Mouse (Mus musculus): Measurements from ENCODE around the gene Cfap46.
"Not testable (repeated sequence)": the region's sequence is repeated elsewhere in the genome, so short reads cannot be mapped to it uniquely, and the experiment has no call there.

Cfap46 gene

DNA sequence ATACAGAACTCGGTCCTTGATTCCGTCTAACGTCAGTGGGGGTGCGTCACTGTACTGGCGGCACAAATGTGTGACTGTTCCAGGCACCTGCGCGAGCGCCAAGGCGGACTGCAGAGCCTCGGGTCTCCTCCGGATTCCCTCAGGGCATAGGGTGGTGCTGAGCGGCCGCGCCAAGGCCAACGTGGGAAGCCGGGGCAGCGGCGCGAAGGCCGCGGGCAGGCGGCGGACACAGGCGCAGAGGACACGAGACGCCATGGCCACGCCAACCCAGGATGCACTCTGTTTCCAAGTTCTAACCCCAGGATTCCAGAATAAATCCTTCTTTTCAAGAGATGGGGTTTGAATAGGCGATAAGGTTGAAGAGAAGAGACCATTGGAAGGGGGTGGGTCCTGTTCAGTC is 23.7 kb downstream of the Cfap46 start:
- DNase-seq, result not testable (repeated sequence)

DNA sequence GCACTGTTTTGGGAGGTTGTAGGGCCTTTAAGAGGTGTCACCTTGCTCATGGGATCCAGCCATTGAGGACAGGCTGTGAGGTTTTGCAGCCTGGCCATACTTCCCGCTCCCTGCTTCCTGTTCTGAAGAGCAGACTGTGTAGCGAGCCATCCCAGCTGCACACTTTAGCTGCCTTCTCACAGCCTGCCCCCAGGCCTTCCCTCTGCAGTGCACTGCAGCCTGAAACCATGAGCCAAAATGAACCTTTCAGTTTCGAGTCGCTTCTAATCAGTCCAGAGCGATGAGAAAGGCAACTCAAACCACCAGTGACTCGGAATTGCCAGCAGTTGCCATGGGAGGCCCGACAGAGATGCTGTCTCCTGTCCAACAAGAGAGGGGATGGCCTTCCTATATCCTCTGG is 33.9 kb downstream of the Cfap46 start:
- no peak for DNase-seq

DNA sequence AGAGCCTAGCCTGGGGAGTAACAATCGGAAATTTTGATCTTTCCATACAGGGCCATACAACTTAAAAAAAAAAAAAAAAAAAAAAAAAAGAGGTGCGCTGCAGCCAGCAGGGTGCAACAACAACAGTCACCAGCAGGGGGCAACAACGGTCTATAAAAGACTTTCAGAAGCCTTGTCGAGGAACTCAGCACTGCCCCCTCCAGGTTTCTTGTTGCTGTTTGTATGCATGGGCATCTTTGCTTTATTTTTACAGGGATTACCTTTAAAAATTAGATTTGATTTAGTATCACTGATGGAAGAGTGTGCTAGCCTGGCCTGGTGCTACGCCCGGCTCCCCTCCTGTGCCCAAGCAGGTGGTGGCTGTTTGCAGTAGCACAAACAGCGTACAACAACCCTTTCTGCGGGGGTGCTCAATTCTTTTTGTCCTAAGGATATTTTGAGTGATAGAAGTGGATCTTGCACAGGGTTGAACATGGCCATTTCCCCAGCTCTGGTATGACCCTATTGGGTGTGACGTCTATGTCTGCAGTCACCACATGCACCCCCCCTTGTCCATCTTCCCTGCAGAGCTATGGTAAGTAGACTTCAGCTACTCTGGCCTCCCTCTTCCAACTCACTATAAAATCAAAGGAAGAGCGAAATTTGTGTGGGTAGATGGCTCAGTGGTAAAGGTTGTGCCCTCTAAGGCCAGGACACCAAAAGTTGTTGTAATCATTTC is 35.4 kb downstream of the Cfap46 start:
- peak; percentile 99 for DNase-seq

DNA sequence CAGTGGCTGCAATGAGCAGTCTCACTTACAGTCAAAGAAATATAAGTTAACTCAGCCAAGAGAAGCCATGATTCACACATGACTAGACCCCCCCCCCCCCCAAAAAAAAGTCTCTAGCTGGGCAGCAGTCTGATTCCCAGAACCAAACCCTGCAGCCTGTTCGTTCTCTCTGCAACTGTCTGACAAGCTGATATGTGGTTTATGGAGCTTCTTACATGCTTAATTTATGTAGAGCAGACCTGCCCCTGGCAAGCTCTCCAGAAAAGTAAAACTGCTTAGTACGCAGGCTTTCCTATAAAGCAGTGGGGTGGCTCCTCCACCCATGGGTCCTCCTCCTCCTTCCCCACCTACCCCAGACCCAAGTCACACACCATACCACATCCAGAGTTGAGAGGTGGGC is 50.2 kb downstream of the Cfap46 start:
- no peak for DNase-seq

DNA sequence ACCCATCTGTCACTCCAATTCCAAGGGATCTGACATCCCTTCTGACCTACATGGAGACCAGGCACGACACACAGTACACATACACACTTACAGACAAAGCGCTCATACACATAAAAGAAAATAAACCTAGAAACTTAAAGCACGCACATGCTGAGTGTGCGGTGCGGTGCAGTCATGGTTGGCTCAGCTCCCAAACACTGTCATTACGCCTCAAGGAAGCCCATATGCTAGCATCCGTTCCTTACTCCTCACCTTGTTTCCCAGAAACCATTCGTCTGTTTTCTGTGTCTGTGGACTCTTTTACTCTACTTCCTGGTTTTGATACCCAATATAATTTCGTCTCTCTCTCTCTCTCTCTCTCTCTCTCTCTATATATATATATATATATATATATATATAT is 58.5 kb downstream of the Cfap46 start:
- DNase-seq, result no peak

DNA sequence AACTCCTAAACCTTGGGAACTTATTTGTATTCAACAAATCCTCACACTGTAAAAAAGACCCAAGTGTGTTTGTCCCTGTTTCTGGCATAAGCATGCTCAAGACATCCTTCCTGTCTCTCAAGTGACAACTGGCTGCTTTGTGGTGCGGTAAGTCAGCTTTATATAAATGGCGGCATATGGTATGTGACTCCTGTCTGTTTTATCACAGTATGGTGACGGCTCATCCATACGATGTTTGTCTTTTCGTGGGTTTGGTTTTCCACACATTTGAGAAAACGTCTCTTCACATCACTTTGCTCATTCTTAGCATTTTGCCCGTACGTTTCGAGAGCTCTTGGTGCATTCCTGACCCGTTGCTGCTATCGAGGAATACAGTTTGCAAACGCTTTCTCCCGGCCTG is 61.0 kb downstream of the Cfap46 start:
- DNase-seq, result no peak

DNA sequence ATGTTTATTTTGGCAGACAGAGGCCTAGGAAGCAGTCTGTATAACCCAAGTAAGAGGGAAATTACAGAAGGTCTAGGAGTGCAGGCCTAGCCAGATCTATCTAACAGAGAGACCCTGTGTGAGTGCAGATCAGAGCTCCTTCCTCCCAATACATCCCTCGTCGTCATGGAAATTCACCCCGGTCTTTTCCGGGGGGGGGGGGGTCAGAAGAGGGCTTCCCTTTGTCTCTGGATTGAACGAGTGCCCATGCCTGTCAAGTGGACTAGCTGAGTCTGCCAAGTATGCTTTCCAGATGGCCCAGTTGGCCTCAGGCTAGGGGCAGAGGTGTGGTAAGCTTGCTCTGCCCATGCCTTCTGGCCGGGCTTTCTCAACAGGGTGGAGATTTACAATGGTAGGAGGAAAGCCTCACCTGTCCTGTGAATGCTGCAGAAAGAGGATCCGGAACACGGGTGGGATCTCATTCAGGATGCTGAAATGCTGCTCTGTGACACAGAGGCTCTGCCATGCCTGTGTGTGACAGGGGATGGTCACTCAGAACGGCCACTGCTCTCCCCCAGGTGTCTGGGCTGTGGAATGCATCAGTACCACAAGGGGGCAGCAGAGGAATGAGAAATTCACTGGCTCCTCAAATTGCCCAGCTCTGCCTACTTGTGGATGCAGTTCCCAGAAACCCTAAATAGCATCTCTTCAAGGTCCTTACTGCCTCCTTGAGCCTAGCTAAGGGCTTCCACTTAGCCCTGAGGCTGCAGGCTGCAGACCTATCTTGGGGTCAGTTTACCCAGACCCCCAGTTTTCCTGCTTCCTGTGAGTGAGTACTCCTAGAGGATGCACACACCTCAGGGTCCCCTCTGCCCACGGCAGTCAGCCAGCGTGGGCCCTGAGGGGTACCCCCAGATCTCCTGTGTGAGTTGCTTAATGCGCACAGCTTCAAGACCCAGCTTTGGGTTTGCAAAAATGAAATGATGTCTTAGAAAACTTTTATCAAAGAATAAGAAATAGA is 67.5 kb downstream of the Cfap46 start:
- DNase-seq, result peak; percentile 62

DNA sequence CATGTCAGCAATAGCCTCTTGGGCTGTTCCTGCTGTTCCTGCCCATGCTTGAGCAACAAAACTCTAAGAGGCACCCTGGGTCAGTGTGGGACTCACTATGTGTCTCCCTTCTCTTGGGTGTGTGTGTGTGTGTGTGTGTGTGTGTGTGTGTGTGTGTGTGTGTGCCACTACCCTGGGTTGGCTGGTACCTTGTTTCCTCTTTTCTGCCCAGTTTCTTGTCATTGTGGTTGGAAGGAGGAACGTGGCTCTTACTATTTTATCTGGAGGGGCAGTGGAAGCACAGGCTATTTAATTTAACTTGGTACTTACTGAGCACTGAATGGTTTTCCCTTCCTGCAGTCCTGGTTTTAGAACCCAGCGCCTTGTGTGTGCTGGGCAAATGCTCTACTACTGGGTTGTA is 73.3 kb downstream of the Cfap46 start:
- no peak for DNase-seq

DNA sequence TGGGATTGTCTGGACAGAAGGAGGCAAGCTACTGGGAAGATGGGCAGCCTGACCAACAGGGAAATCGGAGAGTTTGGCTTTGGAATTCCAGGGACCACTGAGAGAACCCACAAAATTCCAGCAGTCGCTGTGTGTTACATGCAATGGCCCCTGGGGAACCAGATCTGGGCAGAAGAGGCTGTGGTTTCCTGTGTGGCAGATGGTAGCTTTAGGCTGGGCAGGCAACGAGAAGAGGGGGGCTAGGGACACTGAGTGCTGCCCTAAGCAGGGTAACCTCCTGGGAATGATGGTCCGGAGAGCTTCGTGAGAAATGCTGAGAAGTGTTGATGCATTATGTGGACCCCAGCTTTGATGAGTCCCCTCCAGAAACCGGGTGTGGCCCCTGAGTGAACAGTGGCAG is 87.8 kb downstream of the Cfap46 start:
- DNase-seq, result no peak

DNA sequence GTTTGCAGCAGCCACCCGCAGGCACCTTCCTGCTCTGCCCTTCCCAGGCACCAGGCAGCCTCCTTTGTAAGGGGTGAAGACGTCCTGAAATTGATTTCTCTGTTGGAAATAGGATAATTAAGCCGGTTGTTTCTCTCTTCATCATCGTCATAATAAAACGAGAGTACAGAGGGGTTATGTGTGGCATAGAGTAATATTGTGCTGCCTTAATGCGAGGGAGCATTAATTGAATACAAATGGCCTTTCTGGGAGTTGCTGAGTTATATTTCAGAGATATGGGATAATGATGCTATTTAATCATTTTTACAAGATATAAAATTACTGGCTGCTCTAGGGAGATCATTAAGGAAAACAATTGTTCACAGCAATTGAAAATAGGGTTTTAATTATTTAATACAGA is 88.3 kb downstream of the Cfap46 start:
- no peak for DNase-seq

DNA sequence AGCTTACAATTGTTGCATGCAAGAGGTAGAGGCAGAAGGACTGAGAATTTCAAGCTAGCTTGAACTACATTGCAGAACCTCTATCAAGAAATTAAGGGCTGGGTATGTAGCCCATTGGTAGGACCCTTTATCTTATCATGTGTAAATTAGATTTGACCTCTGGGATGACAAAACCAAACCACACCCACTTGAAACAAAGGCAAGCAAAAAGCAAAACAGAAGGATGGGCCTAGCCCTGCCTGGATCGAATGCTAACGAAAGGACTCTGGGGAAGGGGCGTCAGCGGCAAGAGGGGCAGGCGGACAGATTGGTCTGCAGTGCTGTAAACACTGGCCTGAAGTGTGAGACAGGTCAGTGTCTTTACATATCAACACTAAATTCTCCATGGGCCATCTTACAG is 92.3 kb downstream of the Cfap46 start:
- DNase-seq, result no peak

DNA sequence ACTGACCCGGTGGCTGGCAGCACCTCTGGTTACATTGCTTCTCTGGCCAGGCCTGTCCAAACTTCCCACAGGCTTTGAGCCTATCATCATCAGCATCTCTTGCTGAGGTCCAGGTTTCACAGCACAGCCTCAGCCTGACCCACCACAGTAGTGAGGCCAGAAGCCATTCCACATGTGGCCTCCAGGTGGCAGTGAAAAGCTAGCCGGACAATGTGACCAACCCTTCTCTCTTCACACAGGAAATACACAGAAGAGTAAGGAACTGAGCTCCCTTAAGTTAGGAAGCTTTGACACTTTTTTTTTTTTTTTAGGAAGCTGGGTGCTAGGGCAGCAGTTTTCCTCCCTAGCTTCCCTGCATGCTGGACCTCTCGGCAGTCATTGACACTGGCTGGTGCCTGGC is 93.3 kb downstream of the Cfap46 start:
- peak; percentile 40 for DNase-seq

DNA sequence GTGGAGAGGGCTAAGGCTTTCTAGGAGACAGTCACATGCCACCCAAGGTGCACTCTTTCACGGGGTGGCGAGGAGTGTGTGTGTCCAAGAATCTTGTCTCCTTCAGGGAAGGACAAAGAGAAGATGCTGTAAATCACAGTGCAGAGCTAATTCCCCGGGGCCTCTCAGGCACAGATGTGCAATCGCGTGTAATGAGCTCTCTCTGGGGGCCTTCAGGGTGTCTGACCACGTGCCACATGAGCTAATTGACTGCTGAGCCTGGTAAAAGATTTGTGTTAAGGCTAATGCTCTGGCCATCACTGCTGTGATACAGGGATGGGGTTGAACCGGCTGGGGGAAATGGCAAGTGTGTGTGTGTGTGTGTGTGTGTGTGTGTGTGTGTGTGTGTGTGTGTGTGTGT is 95.7 kb downstream of the Cfap46 start:
- DNase-seq, result no peak

DNA sequence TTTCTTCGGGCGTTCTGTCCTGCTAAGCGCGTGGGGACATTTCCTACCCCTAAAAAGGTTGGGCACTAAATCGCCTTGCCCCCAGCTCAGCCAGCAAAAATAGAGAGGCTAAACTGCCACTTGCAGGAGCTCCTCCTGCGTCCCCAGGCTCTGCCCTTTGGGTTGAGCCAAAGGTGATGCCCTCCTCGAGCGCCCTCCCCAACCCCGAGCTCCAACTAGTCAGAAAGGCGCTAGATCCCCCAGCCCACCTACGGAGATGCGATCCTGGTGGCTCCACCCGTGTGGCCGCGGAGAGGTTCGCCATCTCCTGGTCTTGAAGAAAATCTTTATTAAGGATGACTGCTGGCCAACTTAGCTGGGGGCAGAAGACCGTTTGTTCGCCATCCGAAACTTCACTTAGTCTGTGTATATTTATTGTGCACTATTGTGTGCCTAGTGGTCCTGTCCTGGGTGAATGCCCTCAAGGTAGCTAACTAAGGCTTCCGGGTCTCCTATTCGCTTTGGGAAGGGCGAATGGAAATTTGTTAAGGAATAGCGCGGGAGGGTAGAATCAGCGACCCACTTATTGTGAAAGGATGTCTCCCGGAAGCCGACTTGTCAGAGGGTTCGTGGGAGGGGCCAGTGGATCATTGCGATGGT is 98.3 kb downstream of the Cfap46 start:
- no peak for DNase-seq

DNA sequence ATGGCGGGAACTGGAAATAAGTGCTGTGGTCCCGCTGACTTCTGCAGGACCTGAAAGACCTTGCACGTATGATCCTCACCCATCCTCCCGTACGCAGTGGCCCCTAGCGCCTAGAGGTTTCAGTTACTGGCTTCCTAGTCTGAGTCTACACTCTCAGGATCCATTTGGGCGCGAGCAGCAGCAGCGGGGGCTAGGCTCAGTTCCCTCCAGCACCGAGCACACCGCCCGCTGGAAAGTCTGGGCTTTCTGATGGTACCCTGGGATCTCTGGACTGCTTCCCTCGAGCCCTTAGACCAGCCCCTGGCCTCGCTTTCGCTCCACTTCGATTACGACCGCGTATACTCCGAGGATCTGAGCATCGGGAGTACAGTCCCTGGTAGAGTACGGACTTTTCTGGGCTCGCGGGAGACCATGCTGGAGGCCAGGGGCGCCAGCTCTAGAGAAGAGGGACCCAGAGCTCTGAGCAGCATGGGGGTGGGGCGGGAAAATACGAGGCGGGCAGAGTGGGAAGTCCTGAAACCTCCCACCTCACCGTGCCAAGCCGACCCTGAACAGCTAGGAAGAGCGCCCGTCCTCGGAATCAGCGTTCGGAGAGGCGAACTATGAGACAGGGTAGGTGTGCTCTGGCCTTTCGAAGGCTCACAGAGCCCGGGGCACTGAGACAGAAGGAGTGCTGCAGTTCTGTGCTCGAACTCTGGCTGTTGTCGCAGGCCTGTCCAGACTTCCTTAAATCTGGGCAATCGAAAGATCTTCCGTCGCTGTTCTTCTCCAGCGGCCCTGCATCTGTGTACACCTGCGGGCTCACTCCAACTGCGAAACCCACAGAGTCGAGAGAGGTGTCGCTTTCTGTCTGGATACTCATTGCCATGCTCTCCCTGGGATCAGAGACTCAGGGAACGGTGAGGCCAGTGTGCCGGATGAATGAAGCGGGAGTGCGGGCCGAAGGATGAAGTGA is 99.1 kb downstream of the Cfap46 start:
- DNase-seq, result no peak

DNA sequence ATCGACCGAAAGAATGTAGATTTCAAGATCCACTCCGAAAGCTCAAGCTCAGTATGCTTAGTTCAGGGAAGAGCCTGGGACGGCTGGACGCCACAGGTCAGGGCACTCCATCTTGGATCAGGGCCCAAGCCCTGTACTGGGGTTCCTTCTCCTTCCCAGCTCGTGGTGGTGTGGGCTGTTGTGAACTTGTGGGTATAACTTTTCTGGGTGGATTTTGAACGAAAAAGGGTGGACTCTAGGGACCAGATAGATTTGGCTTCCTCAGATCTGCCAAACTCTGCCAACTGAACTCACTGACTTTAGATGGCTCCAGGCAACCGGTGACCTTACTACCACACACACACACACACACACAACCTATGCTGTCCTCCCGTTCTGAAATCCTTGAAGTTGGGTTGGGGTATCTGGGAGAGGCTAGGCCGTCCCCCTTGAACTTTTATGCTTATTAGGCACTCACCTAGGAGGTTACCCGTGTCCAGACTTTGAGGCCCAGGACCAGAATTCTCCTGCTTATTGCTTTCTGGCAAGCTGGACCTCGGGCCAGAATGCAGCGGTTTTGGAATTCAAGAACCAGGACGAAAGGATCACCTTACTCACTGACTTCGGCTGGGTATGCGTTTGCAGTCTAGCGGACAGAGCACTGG is 100.4 kb downstream of the Cfap46 start:
- DNase-seq, result no peak

DNA sequence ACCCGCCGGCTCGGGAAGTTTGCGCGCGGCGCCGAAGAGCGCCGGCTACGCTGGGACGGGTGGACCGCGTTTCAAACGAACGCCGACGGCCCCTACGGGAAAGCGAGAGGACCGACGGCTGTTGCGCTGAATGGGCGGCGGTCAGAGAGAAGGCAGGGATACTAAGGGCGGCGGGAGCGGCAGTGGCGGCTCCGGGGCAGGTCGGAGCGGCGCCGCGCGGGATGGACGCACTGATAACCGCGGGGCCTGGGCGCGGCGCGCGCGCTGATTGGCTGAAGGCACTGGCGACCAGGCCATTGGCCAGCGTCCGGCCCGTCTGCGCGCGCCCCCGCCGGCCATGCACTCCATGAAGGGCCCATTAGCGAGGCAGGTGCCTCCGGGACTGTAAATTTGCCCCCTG is 101.0 kb downstream of the Cfap46 start, which contains the start of gene Nkx6-2:
Gene Nkx6-2 (minus strand): TSS at position 203 of the 400 bp plus-strand sequence.
- no peak for DNase-seq

DNA sequence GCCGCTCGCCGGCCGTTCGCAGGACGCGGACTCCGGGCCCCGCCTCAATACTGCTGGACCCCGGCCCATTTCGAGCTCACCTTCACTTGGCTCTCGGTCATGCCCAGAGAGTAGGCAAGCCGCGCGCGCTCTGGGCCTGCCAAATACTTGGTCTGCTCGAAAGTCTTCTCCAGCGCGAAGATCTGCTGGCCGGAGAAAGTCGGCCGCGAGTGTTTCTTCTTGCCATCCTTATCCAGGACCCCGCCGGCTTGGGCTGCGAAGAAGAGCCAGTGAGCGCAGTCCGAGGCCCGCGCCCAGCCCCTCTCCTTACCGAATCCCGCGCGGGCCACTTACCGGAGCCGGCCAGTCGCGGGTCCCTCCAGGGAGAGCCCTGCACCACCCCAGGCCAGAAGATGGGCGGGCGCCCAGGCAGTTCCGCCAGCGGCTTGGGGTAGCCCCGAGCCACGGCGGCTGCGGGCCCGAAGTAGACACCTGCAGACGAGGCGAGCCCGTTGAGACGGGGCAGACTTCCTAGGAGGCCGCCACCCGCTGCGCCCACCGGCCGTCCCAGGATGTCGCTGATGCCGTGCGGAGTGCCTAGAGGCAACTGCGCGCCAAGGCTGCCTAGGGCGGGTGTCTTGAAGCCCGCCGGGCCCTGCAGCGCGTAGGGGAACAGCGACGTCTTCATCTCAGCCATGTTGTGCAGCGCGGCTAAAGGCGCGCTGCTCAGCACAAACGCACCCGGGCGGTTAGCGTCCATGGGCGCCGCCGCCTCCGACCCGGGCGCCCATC is 101.6 kb downstream of the Cfap46 start:
- peak; percentile 27 for DNase-seq

DNA sequence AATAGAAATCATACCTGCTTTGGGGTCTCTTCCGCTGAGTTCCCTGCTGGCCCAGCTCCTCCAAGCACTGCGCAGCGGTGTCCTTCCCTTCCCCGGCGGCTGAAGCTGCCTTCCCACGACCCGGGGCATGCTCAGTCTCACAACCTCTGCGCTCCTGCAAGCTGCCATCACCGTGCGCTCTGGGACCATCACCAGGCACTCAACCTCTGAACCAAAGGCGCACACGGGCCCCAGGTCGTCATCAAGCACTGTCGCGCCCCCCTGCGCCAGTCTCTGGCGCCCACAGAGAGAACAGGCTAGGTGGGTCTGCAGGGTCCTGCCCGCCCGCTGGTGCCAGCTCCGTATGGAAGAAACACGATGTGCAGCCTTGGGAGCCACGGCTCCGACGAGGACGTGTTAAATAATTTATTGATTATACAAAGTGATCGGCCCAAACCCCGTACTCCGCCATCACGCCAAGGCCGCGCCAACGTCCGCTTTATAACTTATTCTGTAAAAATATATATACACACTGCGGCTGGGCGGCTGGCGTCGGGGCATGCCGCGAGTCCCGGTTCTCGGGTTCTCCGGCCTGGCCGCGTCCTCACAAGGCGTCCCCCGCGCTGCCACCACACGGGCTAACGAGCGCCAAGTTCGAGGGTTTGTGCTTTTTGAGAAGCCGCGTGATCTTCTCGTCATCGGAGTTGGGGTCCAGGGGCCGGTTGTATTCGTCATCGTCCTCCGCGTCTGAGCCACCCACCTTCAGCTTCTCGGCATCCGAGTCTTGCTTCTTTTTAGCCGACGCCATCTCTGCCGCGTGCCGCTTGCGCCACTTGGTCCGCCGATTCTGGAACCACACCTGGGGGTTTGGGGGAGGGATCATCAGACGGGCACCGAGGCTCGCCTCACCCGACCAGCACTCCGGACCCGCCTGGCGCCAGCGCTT is 102.5 kb downstream of the Cfap46 start:
- peak; percentile 22 for DNase-seq
